Mouse (Mus musculus) heart, adult 8-10 months (tissue): Measurements from ENCODE around the gene Smad3. TPM values are rescaled to one million over a fixed set of nuclear protein-coding genes. Genes with fewer than 3 reads are reported as not detected.

ENCODE experiments used
- total RNA-seq, 4 experiments: library from RNA; stranded (reverse); gene quantifications; 2 replicates each; pipeline ENCODE4 v1.2.4; 2022

Smad3 gene
- total RNA-seq, 4 experiments from 2014 or later, result 10.1 to 14.1 (median 12.5) TPM

Other genes with a start within 250 kb of the Smad3 start
- not detected for gene Iqch, start 155.5 kb downstream of the Smad3 start, total RNA-seq
- 10 to 100 TPM; 14.6 to 23.9 (median 20.2) TPM for gene Aagab, start 155.3 kb downstream of the Smad3 start, total RNA-seq